In the genomic region with DNA sequence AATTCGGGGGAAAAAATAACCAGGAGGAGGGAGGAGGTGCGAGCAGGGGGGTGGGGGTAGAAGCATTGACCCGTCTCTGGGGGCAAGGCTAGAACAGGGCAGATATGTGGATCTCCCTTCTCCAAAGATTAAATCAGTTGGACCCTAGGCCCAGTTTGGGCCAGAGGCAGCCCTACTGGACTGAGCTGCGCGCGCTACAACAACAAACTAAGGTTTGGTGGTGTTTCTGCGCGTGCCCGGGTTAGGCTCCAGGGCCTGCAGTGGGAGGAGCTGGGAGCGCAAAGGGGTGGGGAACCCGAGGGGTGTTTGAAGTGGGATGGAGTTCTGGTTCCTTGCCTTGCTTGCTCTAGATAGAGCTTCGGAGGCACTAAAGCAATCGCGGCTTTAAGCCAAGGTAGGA, we compare ENCODE assay signal across 13 mouse cellular contexts. TPM values are rescaled to one million over a fixed set of nuclear protein-coding genes. Genes with fewer than 3 reads are reported as not detected.
DNase-seq lines count a peak whose midpoint lies in the region; ATAC-seq and TF ChIP-seq lines count a peak whose summit lies in the region.
"Had no signal": no experiment of that assay in that cellular context is flagged by ENCODE, and none has a peak within 500 bp of the region (broad histone marks: within the 10 kb centered on the region; RNA-seq: fewer than 3 reads in every experiment).

No protein-coding gene starts in this region.

- no peak for DNase-seq in kidney, postnatal 0 days (ENCODE audit: low spot score)
- DNase-seq in kidney, postnatal 14 days: no peak
- peak; percentile 54 to 62 for DNase-seq in thymus, postnatal 36 days
- DNase-seq in ovary, postnatal 36 days (ENCODE audit: low spot score): no peak
- DNase-seq in lung, adult 18-20 months: no peak
- DNase-seq: gastrocnemius, postnatal 36 days; kidney, adult 11 months; right cerebral cortex, postnatal 14 days had no signal

- H3K4me2 ChIP-seq in kidney, postnatal 0 days (ENCODE audit: low read length): no peak overlapping the region
- no peak overlapping the region; the same call in 1 of the 2 replicates for H3K4me2 ChIP-seq in forebrain, embryonic 13.5 days
- peak overlapping the region; percentile 71 for H3K4me2 ChIP-seq in midbrain, embryonic 12.5 days (replicated peaks)
- H3K4me2 ChIP-seq: embryonic facial prominence, embryonic 12.5 days; limb, embryonic 12.5 days had no signal

- no peak for TF ChIP-seq CTCF in kidney, postnatal 0 days (IDR thresholded peaks at IDR 0.05; ENCODE audit: low read depth)

- no peak overlapping the region for H3K27ac ChIP-seq in kidney, postnatal 0 days
- no peak overlapping the region for H3K27ac ChIP-seq in forebrain, embryonic 13.5 days
- H3K27ac ChIP-seq in midbrain, embryonic 12.5 days (replicated peaks): peak overlapping the region; percentile 12; the same call in 1 of the 2 replicates
- H3K27ac ChIP-seq: embryonic facial prominence, embryonic 12.5 days; limb, embryonic 12.5 days; macrophage had no signal

- H3K4me3 ChIP-seq in kidney, postnatal 0 days (replicated peaks; ENCODE audit: low read depth, low read length): 0 out of 2 replicates have a peak overlapping the region, but pooled peaks have one; percentile 1
- no peak overlapping the region for H3K4me3 ChIP-seq in forebrain, embryonic 13.5 days
- H3K4me3 ChIP-seq in midbrain, embryonic 12.5 days: peak overlapping the region; percentile 57
- H3K4me3 ChIP-seq: embryonic facial prominence, embryonic 12.5 days; limb, embryonic 12.5 days had no signal

- no peak for ATAC-seq in kidney, postnatal 0 days (replicated peaks; ENCODE audit: low FRiP score, low read depth)
- ATAC-seq in forebrain, embryonic 13.5 days: peak; percentile 40; the same call in 1 of the 2 replicates
- ATAC-seq in midbrain, embryonic 12.5 days (ENCODE audit: low FRiP score, low read depth): peak; percentile 20; the same call in 1 of the 2 replicates

- H3K4me1 ChIP-seq in kidney, postnatal 0 days (replicated peaks; ENCODE audit: insufficient read depth, low read length): peaks cover 5% of the 10 kb centered on the region; the same call in 1 of the 2 replicates
- H3K4me1 ChIP-seq in forebrain, embryonic 13.5 days: peaks cover 46% of the 10 kb centered on the region
- H3K4me1 ChIP-seq in midbrain, embryonic 12.5 days: peaks cover 84% of the 10 kb centered on the region

- H3K9me3 ChIP-seq in kidney, postnatal 0 days (replicated peaks; ENCODE audit: low read length): no peaks in the 10 kb centered on the region
- no peaks in the 10 kb centered on the region for H3K9me3 ChIP-seq in forebrain, embryonic 13.5 days (replicated peaks)
- H3K9me3 ChIP-seq in midbrain, embryonic 12.5 days: no peaks in the 10 kb centered on the region
- H3K9me3 ChIP-seq: embryonic facial prominence, embryonic 12.5 days; limb, embryonic 12.5 days had no signal

- H3K36me3 ChIP-seq in kidney, postnatal 0 days (ENCODE audit: insufficient read depth, low read length): no peaks in the 10 kb centered on the region
- H3K36me3 ChIP-seq in forebrain, embryonic 13.5 days (ENCODE audit: poor library complexity, severe bottlenecking): no peaks in the 10 kb centered on the region
- H3K36me3 ChIP-seq in midbrain, embryonic 12.5 days: no peaks in the 10 kb centered on the region
- H3K36me3 ChIP-seq: embryonic facial prominence, embryonic 12.5 days; limb, embryonic 12.5 days had no signal

- H3K9ac ChIP-seq in kidney, postnatal 0 days (ENCODE audit: low read depth, low read length): no peak overlapping the region
- H3K9ac ChIP-seq in forebrain, embryonic 13.5 days: no peak overlapping the region
- H3K9ac ChIP-seq in midbrain, embryonic 12.5 days (replicated peaks): no peak overlapping the region
- H3K9ac ChIP-seq: embryonic facial prominence, embryonic 12.5 days; limb, embryonic 12.5 days had no signal

- H3K27me3 ChIP-seq in kidney, postnatal 0 days (ENCODE audit: insufficient read depth, low read length): peaks cover 97% of the 10 kb centered on the region
- H3K27me3 ChIP-seq in forebrain, embryonic 13.5 days: peaks cover 100% of the 10 kb centered on the region
- H3K27me3 ChIP-seq in midbrain, embryonic 12.5 days: peaks cover 87% of the 10 kb centered on the region

- WGBS in kidney, postnatal 0 days: 1% methylated on average over 14 of the region's 14 CpGs
- under 1% methylated on average over 14 of the region's 14 CpGs for WGBS in forebrain, embryonic 13.5 days
- WGBS in midbrain, embryonic 12.5 days: 0% methylated on average over 14 of the region's 14 CpGs

RNA-seq across cellular contexts. Expression of gene Foxb1, which starts 2.0 kb away (rescaled TPM):
- polyA plus RNA-seq in kidney, postnatal 0 days (2015; fragmentation: Nextera tagmentation; extraction: Ambion mirVana): not detected in 2 replicates
- polyA plus RNA-seq in forebrain, embryonic 13.5 days (2015; fragmentation: Nextera tagmentation; extraction: Ambion mirVana): 1.6 and 3.2 TPM in 2 replicates
- polyA plus RNA-seq in midbrain, embryonic 12.5 days (2016; fragmentation: Nextera tagmentation; extraction: Ambion mirVana): 7.3 and 8.0 TPM in 2 replicates
- polyA plus RNA-seq: limb, embryonic 12.5 days; macrophage had no signal

Comparison
In these comparisons a context has a peak if more than half of its experiments do, and no peak if none do; other contexts are left out.
1. DNase-seq: peak in thymus, postnatal 36 days (2 of 2); none in kidney, postnatal 0 days (single experiment), kidney, postnatal 14 days (single experiment), ovary, postnatal 36 days (single experiment) and lung, adult 18-20 months (0 of 2).